Mouse (Mus musculus) cerebellum, adult 2 months (tissue): ENCODE results near the gene Ovch2.
A peak's percentile ranks its signal among the peaks of the same experiment; 100 is the strongest.

ENCODE experiments used
- CTCF ChIP-seq: fragments of 200-500 bp; IDR thresholded peaks from 2 replicates; pipeline ENCODE4 v1.5.1; 2011; ENCODE audit warnings: low read depth, mild to moderate bottlenecking, control low read depth, low read length, moderate library complexity, borderline replicate concordance; ENCODE audit not compliant: insufficient read depth
- POLR2A ChIP-seq: fragments of 200-500 bp; IDR thresholded peaks from 2 replicates; pipeline ENCODE4 v1.6.1; 2011; ENCODE audit warnings: low read length, control low read depth, borderline replicate concordance; ENCODE audit not compliant: insufficient read depth

DNA sequence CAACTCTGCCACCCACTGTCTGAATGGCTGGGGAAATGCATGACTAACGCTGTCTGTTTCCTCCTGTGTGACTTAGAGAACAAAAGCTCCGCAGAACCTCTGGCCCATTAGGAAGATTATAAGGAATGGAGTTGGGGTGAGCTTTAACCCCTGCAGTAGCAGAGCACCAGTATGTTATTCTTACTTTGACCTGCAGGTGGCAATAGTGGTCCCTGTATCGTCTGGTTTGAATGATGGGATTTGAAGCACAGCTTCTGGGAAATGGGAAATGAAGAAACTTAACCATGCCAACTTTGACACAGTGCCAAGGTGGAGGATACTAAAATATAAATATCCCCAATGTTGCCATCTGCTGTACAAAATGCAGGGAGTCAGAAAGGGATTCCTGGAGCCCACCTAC lies 51.7 kb downstream of the Ovch2 start:
- TF ChIP-seq CTCF (peak; percentile 14; the same call in 1 of the 2 replicates), POLR2A (no peak)
